Mouse (Mus musculus) liver, adult (tissue): ENCODE data around the gene Plekha8.

Experiments
- GATA4 ChIP-seq: IDR thresholded peaks from 2 replicates; pipeline ENCODE4 v1.6.1; 2014; ENCODE audit warnings: mild to moderate bottlenecking, low read length; ENCODE audit not compliant: insufficient replicate concordance

Gene Plekha8

GRCm38 (mm10) chr6:54565665-54566545, 29.0 kb upstream of the Plekha8 start, which contains the start of gene Scrn1:
Scrn1 (minus strand) TSS chr6:54566489.
- TF ChIP-seq GATA4 = no peak

- no peak for TF ChIP-seq GATA4
Measured at GRCm38 (mm10) chr6:54566546-54566919, 28.4 kb upstream of the Plekha8 start.

DNA sequence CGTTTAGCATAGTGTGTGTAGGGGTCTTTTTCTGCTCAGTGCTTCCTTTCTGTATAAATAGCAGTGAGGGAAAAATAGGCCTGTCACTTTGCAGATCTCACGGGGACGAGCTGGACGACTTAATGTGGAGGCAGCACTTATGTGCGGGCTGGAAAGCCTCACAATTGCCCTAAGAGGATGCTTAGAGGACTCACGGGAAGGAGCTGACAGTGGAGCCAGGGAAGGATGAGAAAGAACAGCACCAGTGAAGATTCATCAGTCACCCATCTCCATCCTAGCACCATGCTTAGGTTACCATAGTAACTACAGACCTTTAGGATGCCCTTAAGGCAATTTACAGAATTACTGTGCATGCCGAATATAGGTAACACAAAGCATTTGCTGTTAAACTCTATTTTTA, 25.1 kb upstream of the Plekha8 start:
- TF ChIP-seq GATA4 = no peak

DNA sequence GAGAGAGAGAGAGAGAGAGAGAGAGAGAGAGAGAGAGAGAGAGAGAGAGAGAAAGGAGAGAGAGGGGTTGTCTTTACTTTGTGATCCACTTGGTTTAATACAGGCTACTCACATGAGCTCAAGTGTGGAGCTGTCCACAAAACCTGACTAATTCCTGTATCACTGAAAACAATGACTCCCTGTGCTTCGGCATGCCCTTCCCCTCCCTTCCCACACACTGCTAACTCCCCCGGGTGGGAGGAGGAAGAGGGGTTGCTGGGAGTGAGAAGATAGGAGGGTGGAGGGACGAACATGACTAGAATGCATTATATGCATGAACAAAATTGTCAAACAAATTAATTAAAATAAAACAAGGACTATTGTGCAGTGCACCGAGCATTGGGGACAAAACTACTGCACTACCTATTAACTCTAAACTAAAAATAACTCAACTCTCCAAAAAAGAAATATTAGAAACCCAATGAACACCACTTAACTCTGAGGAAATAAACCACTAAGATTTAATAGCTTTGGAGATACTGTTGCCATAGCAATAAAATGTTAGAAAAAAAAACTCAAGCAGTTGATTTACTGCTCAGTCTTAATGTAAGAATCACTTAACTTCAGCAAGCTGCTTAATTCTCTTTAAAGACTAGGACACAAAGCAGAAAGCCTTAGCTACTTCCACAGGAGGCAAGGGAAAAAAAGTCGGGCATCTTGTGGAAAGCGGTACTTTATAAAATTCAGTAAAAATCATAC, 21.5 kb upstream of the Plekha8 start:
- no peak for TF ChIP-seq GATA4

GRCm38 (mm10) chr6:54586175-54586574, 8.7 kb upstream of the Plekha8 start:
- TF ChIP-seq GATA4 = no peak

- TF ChIP-seq GATA4 = no peak
Measured at GRCm38 (mm10) chr6:54586911-54587310, 8.0 kb upstream of the Plekha8 start.

DNA sequence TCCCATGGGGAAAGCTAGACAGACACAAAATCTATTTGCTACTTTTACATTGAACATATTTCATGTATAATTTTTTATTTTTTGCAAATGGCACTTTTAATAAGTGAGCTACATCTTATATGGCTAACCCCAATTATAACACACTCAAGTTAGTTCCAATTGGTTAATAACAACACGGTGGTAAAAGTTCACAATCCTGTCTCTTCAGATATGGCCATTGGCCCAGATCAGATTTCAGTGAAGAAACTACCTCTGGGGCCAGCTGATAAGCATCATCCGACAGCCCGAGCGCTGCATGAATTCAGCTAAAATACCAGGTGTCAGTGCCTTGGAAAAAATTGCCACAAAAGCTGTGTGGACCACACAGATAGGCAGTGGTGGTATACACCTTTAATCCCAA, 7.2 kb upstream of the Plekha8 start:
- TF ChIP-seq GATA4 = no peak; the same call in 1 of the 2 replicates

DNA sequence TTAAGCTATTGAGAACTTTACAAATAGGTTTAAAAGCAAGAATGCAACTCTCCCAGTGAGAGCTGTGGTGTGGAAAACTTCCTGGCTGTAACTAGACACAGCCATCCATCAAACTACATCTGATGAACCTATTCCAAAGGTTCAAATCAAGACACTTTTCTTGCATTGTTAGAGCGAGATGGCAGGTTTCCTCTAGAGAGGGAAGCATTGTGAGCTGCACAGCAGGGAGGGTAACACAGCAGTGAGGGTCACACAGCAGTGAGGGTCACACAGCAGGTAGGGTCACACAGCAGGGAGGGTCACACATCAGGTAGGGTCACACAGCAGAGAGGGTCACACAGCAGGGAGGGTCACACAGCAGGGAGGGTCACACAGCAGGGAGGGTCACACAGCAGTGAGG, 6.7 kb upstream of the Plekha8 start:
- no peak for TF ChIP-seq GATA4

- TF ChIP-seq GATA4 = no peak
Measured at GRCm38 (mm10) chr6:54590691-54591090, 4.2 kb upstream of the Plekha8 start.

- peak; percentile 22; the same call in 1 of the 2 replicates for TF ChIP-seq GATA4
Measured at GRCm38 (mm10) chr6:54591778-54592177, 3.1 kb upstream of the Plekha8 start.

DNA sequence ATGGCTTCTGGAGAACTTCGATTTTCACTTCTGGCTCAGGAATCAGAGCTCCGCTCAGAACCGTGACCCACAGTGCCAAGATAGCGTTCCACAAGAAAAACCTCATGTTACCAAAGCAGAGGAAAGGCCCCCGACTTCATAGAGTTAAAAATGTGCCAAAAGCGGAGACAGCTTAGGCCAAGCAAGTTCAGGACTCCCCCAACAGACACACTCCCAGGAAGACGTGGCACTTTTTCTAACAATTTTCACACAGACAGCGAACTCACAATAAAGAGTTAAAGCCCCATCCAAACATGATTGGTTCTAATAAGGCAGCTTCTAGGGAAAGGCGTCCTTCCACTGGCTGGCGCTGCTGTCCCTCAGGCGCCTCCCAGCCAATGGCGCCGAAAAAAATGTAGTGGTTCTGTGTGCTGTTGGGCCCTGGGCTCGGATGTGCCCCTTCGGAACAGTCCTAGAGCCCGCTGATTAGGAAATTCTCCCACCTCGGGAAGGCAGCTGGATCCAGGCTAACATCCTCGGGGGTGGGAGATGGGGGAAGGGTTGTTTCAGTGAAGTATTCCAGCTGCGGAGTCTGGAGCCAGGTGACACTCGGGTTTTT, 1.9 kb upstream of the Plekha8 start:
- no peak; the same call in 1 of the 2 replicates for TF ChIP-seq GATA4

DNA sequence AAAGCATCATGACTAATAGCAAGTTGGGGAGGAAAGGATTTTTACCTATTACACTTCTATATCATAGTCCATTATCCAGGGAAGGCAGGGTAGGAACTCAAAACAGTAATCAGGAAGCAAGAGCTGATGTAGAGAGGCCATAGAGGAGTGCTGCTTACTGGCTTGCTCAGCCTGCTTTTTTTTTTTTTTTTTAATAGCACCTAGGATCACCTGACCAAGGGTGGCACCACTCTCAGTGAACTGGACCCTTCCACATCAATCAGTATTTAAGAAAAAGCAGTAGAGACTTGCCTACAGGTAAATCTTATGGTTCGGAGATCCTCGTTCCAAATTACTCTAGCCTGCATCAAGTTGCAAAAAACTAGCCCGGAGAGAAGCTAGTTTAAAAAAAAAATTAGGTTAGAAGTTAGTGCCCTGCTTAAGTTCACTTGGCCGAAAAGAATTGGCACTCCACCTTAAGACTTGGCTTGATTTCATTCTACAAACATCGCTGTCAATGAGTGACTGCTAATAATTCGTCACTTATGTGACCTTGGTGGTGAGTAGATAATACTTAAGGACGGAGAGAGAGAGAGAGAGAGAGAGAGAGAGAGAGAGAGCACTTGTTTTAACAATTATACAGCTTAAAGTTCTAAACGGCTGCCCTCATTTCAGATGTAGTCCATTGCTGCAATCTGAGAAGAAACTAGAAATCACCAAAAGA, 994 bp upstream of the Plekha8 start:
- TF ChIP-seq GATA4 = 0 out of 2 replicates have a peak, but pooled peaks have one; percentile 27

GRCm38 (mm10) chr6:54595330-54595878, 493 bp downstream of the Plekha8 start:
- no peak for TF ChIP-seq GATA4

GRCm38 (mm10) chr6:54597208-54597607, 2.3 kb downstream of the Plekha8 start, which contains the start of gene Fkbp14:
Fkbp14 (minus strand) TSS chr6:54597308.
- no peak for TF ChIP-seq GATA4

- TF ChIP-seq GATA4 = no peak
Measured at GRCm38 (mm10) chr6:54597711-54598110, 2.8 kb downstream of the Plekha8 start.
